Mouse (Mus musculus): Measurements from ENCODE around the gene Ccr4. TPM values are rescaled to one million over a fixed set of nuclear protein-coding genes. Genes with fewer than 3 reads are reported as not detected.

Ccr4 gene
- polyA plus RNA-seq, 1 experiment from 2014 or later, result not detected

GRCm38 (mm10) chr9:114455420-114455819 lies 49.3 kb downstream of the Ccr4 start:
- Histone ChIP-seq H3K4me1 (replicated peaks; ENCODE audit: control insufficient read depth, insufficient read depth, low read length) (no peaks in the 10 kb centered on the region), H3K9ac (ENCODE audit: low read depth, low read length) (no peak overlapping the region), H3K27ac (ENCODE audit: low read depth, low read length) (no peak overlapping the region), H3K9me3 (ENCODE audit: control insufficient read depth, low read length) (no peaks in the 10 kb centered on the region), H3K36me3 (ENCODE audit: control insufficient read depth, insufficient read depth, low read length) (no peaks in the 10 kb centered on the region), H3K4me3 (ENCODE audit: low read depth, low read length) (no peak overlapping the region), H3K4me2 (replicated peaks; ENCODE audit: low read depth, low read length) (no peak overlapping the region), H3K27me3 (ENCODE audit: control insufficient read depth, insufficient read depth, low read length) (no peaks in the 10 kb centered on the region)
- 84% methylated on average over 2 of the region's 2 CpGs for WGBS
- DNase-seq (ENCODE audit: low spot score), result no peak
- ATAC-seq (ENCODE audit: low FRiP score), result no peak

- Histone ChIP-seq H3K4me3 (ENCODE audit: low read depth, low read length) (no peak overlapping the region), H3K27me3 (ENCODE audit: control insufficient read depth, insufficient read depth, low read length) (no peaks in the 10 kb centered on the region), H3K4me1 (replicated peaks; ENCODE audit: control insufficient read depth, insufficient read depth, low read length) (no peaks in the 10 kb centered on the region), H3K36me3 (ENCODE audit: control insufficient read depth, insufficient read depth, low read length) (no peaks in the 10 kb centered on the region), H3K4me2 (replicated peaks; ENCODE audit: low read depth, low read length) (no peak overlapping the region), H3K27ac (ENCODE audit: low read depth, low read length) (no peak overlapping the region), H3K9me3 (ENCODE audit: control insufficient read depth, low read length) (no peaks in the 10 kb centered on the region), H3K9ac (ENCODE audit: low read depth, low read length) (no peak overlapping the region)
- ATAC-seq (ENCODE audit: low FRiP score) (no peak), DNase-seq (ENCODE audit: low spot score) (no peak)
- WGBS, result 92% methylated on average over 6 of the region's 6 CpGs
Measured at GRCm38 (mm10) chr9:114452418-114452817, 52.3 kb downstream of the Ccr4 start.

DNA sequence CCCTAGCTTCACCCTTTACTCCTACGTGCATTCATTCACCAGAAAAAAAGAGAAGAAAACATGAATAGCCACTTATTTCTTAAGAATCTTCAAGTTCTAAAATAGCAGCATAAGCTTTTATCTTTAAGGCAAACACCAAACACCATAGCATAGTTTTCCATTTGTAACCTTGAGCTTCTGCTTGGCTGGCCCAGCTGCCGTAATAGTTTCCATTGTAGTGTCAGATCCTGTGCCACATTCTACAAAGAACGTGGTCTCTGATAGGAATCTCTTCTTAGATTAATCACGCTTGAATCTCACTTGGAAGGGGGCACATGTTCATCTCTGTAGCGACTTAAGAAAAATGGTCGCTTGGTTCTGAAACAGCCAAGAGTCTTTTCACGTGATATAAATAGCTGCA lies 53.1 kb downstream of the Ccr4 start:
- no peak overlapping the region for H3K4me2 ChIP-seq (replicated peaks; ENCODE audit: low read depth, low read length)
- H3K9ac ChIP-seq (ENCODE audit: low read depth, low read length), result no peak overlapping the region
- no peaks in the 10 kb centered on the region for H3K36me3 ChIP-seq (ENCODE audit: control insufficient read depth, insufficient read depth, low read length)
- no peak overlapping the region for H3K4me3 ChIP-seq (ENCODE audit: low read depth, low read length)
- no peaks in the 10 kb centered on the region for H3K9me3 ChIP-seq (ENCODE audit: control insufficient read depth, low read length)
- ATAC-seq (ENCODE audit: low FRiP score) (no peak), DNase-seq (ENCODE audit: low spot score) (no peak)
- WGBS, result 86% methylated on average over 7 of the region's 7 CpGs
- H3K4me1 ChIP-seq (replicated peaks; ENCODE audit: control insufficient read depth, insufficient read depth, low read length), result no peaks in the 10 kb centered on the region
- no peak overlapping the region for H3K27ac ChIP-seq (ENCODE audit: low read depth, low read length)
- H3K27me3 ChIP-seq (ENCODE audit: control insufficient read depth, insufficient read depth, low read length), result no peaks in the 10 kb centered on the region

DNA sequence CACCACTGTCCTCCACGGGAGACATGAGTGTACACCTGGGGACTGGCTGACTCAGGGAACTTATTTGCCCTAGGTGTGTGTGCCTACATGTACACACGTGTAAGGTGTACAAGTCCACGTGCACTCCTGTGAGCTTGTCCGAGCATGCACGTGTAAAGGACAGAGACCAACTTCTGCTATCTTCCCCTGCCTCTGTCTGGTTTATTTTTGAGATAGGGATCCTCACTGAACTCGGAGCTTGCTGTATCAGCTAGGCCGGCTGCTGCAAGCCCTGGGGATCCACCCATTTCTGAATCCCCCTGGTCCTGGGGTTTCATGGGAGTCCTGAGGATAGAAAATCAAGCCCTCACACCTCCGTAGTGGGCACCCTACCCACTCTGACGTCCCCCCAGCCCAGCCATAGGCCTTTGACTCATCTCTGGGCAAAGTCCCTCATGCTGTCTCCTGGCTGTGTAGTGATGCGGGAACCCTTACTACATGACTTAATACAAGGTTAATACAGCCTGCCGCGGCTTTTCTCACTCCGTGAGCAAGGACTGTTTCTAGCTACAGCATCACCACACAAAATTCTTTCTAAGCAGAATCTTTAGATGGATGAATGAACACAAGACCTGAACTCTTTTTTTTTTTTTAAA lies 55.5 kb downstream of the Ccr4 start:
- H3K27me3 ChIP-seq (ENCODE audit: control insufficient read depth, insufficient read depth, low read length), result no peaks in the 10 kb centered on the region
- no peaks in the 10 kb centered on the region for H3K9me3 ChIP-seq (ENCODE audit: control insufficient read depth, low read length)
- H3K9ac ChIP-seq (ENCODE audit: low read depth, low read length), result no peak overlapping the region
- 88% methylated on average over 13 of the region's 13 CpGs for WGBS
- no peaks in the 10 kb centered on the region for H3K4me1 ChIP-seq (replicated peaks; ENCODE audit: control insufficient read depth, insufficient read depth, low read length)
- DNase-seq (ENCODE audit: low spot score), result no peak
- H3K4me3 ChIP-seq (ENCODE audit: low read depth, low read length), result no peak overlapping the region
- no peak overlapping the region for H3K27ac ChIP-seq (ENCODE audit: low read depth, low read length)
- H3K4me2 ChIP-seq (replicated peaks; ENCODE audit: low read depth, low read length), result no peak overlapping the region
- no peaks in the 10 kb centered on the region for H3K36me3 ChIP-seq (ENCODE audit: control insufficient read depth, insufficient read depth, low read length)
- no peak for ATAC-seq (ENCODE audit: low FRiP score)

GRCm38 (mm10) chr9:114448700-114449099 lies 56.0 kb downstream of the Ccr4 start:
- Histone ChIP-seq H3K9ac (ENCODE audit: low read depth, low read length) (no peak overlapping the region), H3K27me3 (ENCODE audit: control insufficient read depth, insufficient read depth, low read length) (no peaks in the 10 kb centered on the region), H3K36me3 (ENCODE audit: control insufficient read depth, insufficient read depth, low read length) (no peaks in the 10 kb centered on the region), H3K27ac (ENCODE audit: low read depth, low read length) (no peak overlapping the region), H3K4me3 (ENCODE audit: low read depth, low read length) (no peak overlapping the region), H3K4me2 (replicated peaks; ENCODE audit: low read depth, low read length) (no peak overlapping the region), H3K9me3 (ENCODE audit: control insufficient read depth, low read length) (no peaks in the 10 kb centered on the region), H3K4me1 (replicated peaks; ENCODE audit: control insufficient read depth, insufficient read depth, low read length) (no peaks in the 10 kb centered on the region)
- DNase-seq (ENCODE audit: low spot score), result no peak
- 82% methylated on average over 5 of the region's 5 CpGs for WGBS
- ATAC-seq (ENCODE audit: low FRiP score), result no peak

DNA sequence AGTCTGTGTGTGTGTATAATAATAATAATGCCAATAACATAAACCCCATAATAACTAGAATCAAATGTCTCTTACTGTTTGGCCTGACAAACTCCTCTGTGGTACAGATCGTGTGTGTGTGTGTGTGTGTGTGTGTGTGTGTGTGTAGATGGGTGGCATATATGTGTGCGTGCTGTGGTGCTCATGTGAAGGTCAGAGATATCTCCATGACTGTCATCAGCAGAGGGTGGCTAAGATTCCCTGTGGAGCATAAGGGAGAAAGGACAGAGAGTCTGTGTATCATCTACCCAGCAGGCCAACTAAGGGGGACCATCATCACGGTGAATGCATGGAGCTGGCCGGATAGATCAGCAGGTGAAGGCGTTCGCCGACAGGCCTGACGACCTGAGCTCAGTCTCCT lies 57.8 kb downstream of the Ccr4 start:
- Histone ChIP-seq H3K9ac (ENCODE audit: low read depth, low read length) (no peak overlapping the region), H3K9me3 (ENCODE audit: control insufficient read depth, low read length) (no peaks in the 10 kb centered on the region), H3K36me3 (ENCODE audit: control insufficient read depth, insufficient read depth, low read length) (no peaks in the 10 kb centered on the region), H3K27ac (ENCODE audit: low read depth, low read length) (no peak overlapping the region), H3K4me1 (replicated peaks; ENCODE audit: control insufficient read depth, insufficient read depth, low read length) (no peaks in the 10 kb centered on the region), H3K27me3 (ENCODE audit: control insufficient read depth, insufficient read depth, low read length) (no peaks in the 10 kb centered on the region), H3K4me2 (replicated peaks; ENCODE audit: low read depth, low read length) (no peak overlapping the region), H3K4me3 (ENCODE audit: low read depth, low read length) (no peak overlapping the region)
- no peak for DNase-seq (ENCODE audit: low spot score)
- WGBS, result 89% methylated on average over 8 of the region's 8 CpGs
- no peak for ATAC-seq (ENCODE audit: low FRiP score)

DNA sequence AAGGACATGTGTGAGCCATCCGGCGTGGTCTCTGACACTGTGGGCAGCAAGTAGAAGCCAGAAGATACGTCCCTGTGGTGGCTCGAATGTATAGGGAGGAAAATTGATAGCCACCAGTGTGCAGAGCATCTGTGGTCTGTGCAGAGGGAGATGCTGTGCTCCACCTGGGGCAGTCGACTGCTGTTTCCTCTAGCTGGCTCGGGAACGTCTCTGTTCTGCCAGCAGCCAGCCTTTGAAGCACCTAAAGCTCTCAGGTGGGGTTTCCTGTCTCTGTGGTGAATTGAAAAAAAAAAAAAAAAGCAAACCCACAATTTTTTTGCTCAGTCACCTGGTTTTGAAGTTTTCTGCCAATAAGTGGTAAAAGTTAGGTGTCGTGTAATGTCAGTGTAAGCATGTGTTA lies 61.4 kb downstream of the Ccr4 start:
- Histone ChIP-seq H3K4me1 (replicated peaks; ENCODE audit: control insufficient read depth, insufficient read depth, low read length) (no peaks in the 10 kb centered on the region), H3K27ac (ENCODE audit: low read depth, low read length) (no peak overlapping the region)
- WGBS, result 91% methylated on average over 8 of the region's 8 CpGs

GRCm38 (mm10) chr9:114442893-114443292 lies 61.8 kb downstream of the Ccr4 start:
- H3K9ac ChIP-seq (ENCODE audit: low read depth, low read length), result no peak overlapping the region
- no peaks in the 10 kb centered on the region for H3K27me3 ChIP-seq (ENCODE audit: control insufficient read depth, insufficient read depth, low read length)
- no peaks in the 10 kb centered on the region for H3K36me3 ChIP-seq (ENCODE audit: control insufficient read depth, insufficient read depth, low read length)
- no peaks in the 10 kb centered on the region for H3K9me3 ChIP-seq (ENCODE audit: control insufficient read depth, low read length)
- ATAC-seq (ENCODE audit: low FRiP score), result no peak
- DNase-seq (ENCODE audit: low spot score), result no peak
- WGBS, result 86% methylated on average over 9 of the region's 9 CpGs
- H3K4me2 ChIP-seq (replicated peaks; ENCODE audit: low read depth, low read length), result no peak overlapping the region
- H3K4me3 ChIP-seq (ENCODE audit: low read depth, low read length), result no peak overlapping the region
- no peak overlapping the region for H3K27ac ChIP-seq (ENCODE audit: low read depth, low read length)
- no peaks in the 10 kb centered on the region for H3K4me1 ChIP-seq (replicated peaks; ENCODE audit: control insufficient read depth, insufficient read depth, low read length)

More for the DNA sequence above, 61.4 kb downstream of the Ccr4 start:
- Histone ChIP-seq H3K9me3 (ENCODE audit: control insufficient read depth, low read length) (no peaks in the 10 kb centered on the region), H3K27me3 (ENCODE audit: control insufficient read depth, insufficient read depth, low read length) (no peaks in the 10 kb centered on the region), H3K4me3 (ENCODE audit: low read depth, low read length) (no peak overlapping the region), H3K9ac (ENCODE audit: low read depth, low read length) (no peak overlapping the region), H3K4me2 (replicated peaks; ENCODE audit: low read depth, low read length) (no peak overlapping the region), H3K36me3 (ENCODE audit: control insufficient read depth, insufficient read depth, low read length) (no peaks in the 10 kb centered on the region)
- DNase-seq (ENCODE audit: low spot score) (no peak), ATAC-seq (ENCODE audit: low FRiP score) (no peak)

DNA sequence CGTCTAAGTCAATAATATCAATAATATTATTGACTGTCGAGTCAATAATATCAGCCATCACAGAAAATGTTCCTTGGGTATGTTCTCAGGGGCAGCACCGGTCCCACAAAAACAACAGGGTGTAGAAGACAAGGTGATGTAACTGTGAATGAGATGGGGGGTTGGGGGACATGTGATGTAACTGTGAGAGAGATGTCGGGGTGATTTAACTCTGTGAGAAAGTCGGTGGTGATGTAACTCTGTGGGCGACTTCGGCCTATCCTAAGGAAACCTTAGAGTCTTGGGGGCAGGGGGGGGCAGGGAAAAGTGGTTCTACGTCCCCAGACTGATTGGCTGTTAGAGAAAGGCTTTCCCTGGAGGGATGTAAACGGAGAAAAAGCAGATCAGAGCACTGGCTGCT lies 62.5 kb downstream of the Ccr4 start:
- WGBS, result 91% methylated on average over 9 of the region's 9 CpGs

More for the DNA sequence above, 62.5 kb downstream of the Ccr4 start:
- H3K27ac ChIP-seq (ENCODE audit: low read depth, low read length), result no peak overlapping the region
- H3K27me3 ChIP-seq (ENCODE audit: control insufficient read depth, insufficient read depth, low read length), result no peaks in the 10 kb centered on the region
- no peaks in the 10 kb centered on the region for H3K4me1 ChIP-seq (replicated peaks; ENCODE audit: control insufficient read depth, insufficient read depth, low read length)
- no peak for ATAC-seq (ENCODE audit: low FRiP score)
- no peak for DNase-seq (ENCODE audit: low spot score)
- H3K9me3 ChIP-seq (ENCODE audit: control insufficient read depth, low read length), result no peaks in the 10 kb centered on the region
- no peak overlapping the region for H3K4me3 ChIP-seq (ENCODE audit: low read depth, low read length)
- no peak overlapping the region for H3K4me2 ChIP-seq (replicated peaks; ENCODE audit: low read depth, low read length)
- no peak overlapping the region for H3K9ac ChIP-seq (ENCODE audit: low read depth, low read length)
- no peaks in the 10 kb centered on the region for H3K36me3 ChIP-seq (ENCODE audit: control insufficient read depth, insufficient read depth, low read length)

Data from hindbrain, embryonic 11.5 days (tissue).